Mouse (Mus musculus): ENCODE measurements around the gene Myh10. TPM values are rescaled to one million over a fixed set of nuclear protein-coding genes. Genes with fewer than 3 reads are reported as not detected.

The Myh10 gene
- total and polyA plus RNA-seq, 3 experiments: 17.9 to 25.9 (median 25.6) TPM

DNA sequence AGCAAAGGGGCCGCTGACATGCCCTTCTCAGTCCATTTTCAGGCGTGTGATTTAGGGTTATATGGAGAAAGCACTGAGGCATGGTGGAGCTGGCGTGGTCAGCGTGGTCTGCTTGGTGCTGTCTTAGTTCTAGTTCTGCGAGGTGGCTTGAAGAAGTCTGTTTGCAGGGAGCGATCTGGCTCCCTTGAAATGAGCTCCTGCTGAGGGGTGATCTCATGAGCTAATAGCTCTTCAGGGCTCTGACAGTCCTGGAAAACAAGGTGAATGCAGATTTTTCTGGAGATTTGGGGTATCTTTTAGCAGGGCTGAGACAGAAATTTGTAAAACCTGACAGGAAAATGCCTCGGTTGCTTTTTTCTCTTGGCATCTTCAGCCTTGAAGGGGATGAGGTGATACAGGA, 48.1 kb downstream of the Myh10 start:
- Histone ChIP-seq H3K27ac (no peak overlapping the region), H3K4me3 (no peak overlapping the region), H3K36me3 (ENCODE audit: control insufficient read depth, insufficient read depth, low read length) (no peaks in the 10 kb centered on the region), H3K4me1 (ENCODE audit: control insufficient read depth, insufficient read depth, low read length) (no peaks in the 10 kb centered on the region), H3K79me2 (replicated peaks; ENCODE audit: control insufficient read depth, insufficient read depth, low read length) (no peaks in the 10 kb centered on the region; the same call in 1 of the 2 replicates), H3K27me3 (ENCODE audit: control insufficient read depth, insufficient read depth, low read length) (no peaks in the 10 kb centered on the region), H3K9ac (ENCODE audit: low read depth, low read length) (no peak overlapping the region)
- DNase-seq: no peak
- WGBS: 91% methylated on average over 7 of the region's 7 CpGs
- intact Hi-C loops (cut with DNase I): no loop called here
- TF ChIP-seq CTCF (IDR thresholded peaks at IDR 0.05) (no peak), EP300 (IDR thresholded peaks at IDR 0.05; ENCODE audit: insufficient read depth, low read depth, low read length) (no peak), POLR2A (IDR thresholded peaks at IDR 0.05; ENCODE audit: insufficient read depth, low read depth, low read length) (no peak)

DNA sequence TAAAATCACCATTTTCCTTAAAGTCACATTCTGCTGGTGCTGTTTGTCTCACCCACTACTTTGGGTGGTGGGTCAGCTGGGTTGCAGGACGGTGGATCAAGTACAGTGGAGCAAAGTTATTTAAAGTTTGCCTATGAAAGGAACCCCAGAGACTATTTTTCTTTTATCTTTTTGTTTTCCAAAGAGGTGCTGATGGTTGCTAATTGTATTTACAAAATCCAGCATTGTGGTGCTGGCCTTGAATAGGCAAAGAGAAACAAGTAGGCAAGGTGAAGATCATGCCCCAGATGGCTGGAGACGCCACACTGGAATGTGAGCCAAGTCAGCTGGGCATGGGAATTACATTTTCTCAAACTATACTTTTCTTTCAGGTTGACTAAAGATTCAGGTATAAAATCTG, 51.3 kb downstream of the Myh10 start:
- Histone ChIP-seq H3K4me1 (ENCODE audit: control insufficient read depth, insufficient read depth, low read length) (no peaks in the 10 kb centered on the region; the same call in 1 of the 2 replicates), H3K79me2 (replicated peaks; ENCODE audit: control insufficient read depth, insufficient read depth, low read length) (no peaks in the 10 kb centered on the region; the same call in 1 of the 2 replicates), H3K27me3 (ENCODE audit: control insufficient read depth, insufficient read depth, low read length) (no peaks in the 10 kb centered on the region), H3K9ac (ENCODE audit: low read depth, low read length) (no peak overlapping the region), H3K36me3 (ENCODE audit: control insufficient read depth, insufficient read depth, low read length) (peaks cover 5% of the 10 kb centered on the region), H3K4me3 (no peak overlapping the region), H3K27ac (no peak overlapping the region)
- no peak for TF ChIP-seq CTCF (IDR thresholded peaks at IDR 0.05)
- WGBS: 95% methylated on average over 2 of the region's 2 CpGs
- no peak for DNase-seq
- intact Hi-C loops (cut with DNase I): no loop called here

DNA sequence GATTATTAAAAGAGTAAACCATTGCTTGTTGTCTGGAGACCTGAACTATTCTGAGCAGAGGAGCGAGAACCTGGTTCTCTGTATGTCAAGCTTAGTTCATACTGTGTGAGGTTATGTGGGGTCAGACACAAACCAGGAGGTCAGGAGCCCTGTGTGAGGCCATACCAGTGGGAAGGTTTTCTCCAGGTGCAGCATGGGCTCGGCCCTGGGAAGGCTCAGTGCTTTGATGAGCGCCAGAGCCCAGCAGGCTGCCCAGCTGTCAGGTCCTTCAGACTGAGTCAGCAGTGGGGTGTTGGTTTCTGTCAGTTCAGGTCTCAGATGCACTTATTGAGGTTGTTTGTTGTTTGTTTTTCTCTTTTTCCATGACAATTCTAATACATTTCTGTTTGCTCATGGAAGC, 52.8 kb downstream of the Myh10 start:
- no peaks in the 10 kb centered on the region; the same call in 1 of the 2 replicates for H3K4me1 ChIP-seq (ENCODE audit: control insufficient read depth, insufficient read depth, low read length)
- 89% methylated on average over 3 of the region's 3 CpGs for WGBS
- H3K36me3 ChIP-seq (ENCODE audit: control insufficient read depth, insufficient read depth, low read length): peaks cover 5% of the 10 kb centered on the region
- no peaks in the 10 kb centered on the region for H3K79me2 ChIP-seq (replicated peaks; ENCODE audit: control insufficient read depth, insufficient read depth, low read length)
- no peak for TF ChIP-seq POLR2A (IDR thresholded peaks at IDR 0.05; ENCODE audit: insufficient read depth, low read depth, low read length)
- TF ChIP-seq EP300 (IDR thresholded peaks at IDR 0.05; ENCODE audit: insufficient read depth, low read depth, low read length): no peak
- no peak for TF ChIP-seq CTCF (IDR thresholded peaks at IDR 0.05)
- no peaks in the 10 kb centered on the region for H3K27me3 ChIP-seq (ENCODE audit: control insufficient read depth, insufficient read depth, low read length)
- no peak for DNase-seq
- H3K9ac ChIP-seq (ENCODE audit: low read depth, low read length): no peak overlapping the region
- H3K27ac ChIP-seq: no peak overlapping the region
- intact Hi-C loops (cut with DNase I): no loop called here
- H3K4me3 ChIP-seq: no peak overlapping the region

DNA sequence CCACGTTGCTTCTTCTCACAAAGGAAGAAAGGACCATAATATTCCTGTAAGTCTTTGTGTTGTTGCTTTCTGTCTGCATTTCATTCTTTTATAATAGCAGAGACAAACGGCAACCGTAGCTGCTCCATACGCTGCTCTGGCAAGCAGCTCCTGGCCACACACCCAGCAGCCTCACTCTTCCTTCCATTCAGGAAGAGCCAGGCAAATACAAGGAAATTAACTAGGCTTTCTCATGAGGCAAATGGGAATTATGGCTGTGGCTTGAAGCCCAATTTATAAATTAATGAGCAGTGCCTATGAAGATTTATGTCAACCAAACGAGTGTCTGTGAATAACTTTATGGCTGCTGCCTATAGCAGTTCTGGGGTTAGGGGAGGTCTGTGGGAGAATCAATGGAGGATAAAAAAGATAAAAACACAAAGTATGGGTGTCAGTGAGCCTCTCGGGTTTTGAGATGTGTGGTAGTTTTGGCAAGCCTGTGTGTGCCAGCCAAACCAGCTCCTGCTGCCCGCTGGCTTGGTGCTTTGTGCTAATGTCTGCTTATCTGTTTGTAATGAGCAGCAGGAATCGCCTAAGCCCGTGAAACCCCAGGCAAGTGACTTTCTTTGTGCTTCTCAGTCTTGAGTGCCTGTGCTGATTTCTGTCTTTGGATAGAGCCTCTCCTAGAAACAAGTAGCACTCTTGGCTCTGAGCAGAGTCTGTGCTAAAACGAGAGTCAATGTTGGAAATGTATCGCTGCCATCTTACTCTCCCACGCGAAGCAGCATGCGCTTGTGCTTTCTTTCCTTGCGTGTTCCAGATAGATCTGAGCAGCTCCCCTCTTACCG, 54.2 kb downstream of the Myh10 start:
- Histone ChIP-seq H3K4me3 (no peak overlapping the region), H3K9ac (ENCODE audit: low read depth, low read length) (no peak overlapping the region), H3K4me1 (ENCODE audit: control insufficient read depth, insufficient read depth, low read length) (no peaks in the 10 kb centered on the region; the same call in 1 of the 2 replicates), H3K27me3 (ENCODE audit: control insufficient read depth, insufficient read depth, low read length) (no peaks in the 10 kb centered on the region), H3K79me2 (replicated peaks; ENCODE audit: control insufficient read depth, insufficient read depth, low read length) (no peaks in the 10 kb centered on the region), H3K36me3 (ENCODE audit: control insufficient read depth, insufficient read depth, low read length) (peaks cover 5% of the 10 kb centered on the region), H3K27ac (no peak overlapping the region)
- TF ChIP-seq EP300 (IDR thresholded peaks at IDR 0.05; ENCODE audit: insufficient read depth, low read depth, low read length): no peak
- 60% methylated on average over 16 of the region's 16 CpGs for WGBS
- intact Hi-C loops (cut with DNase I): no loop called here
- no peak for DNase-seq

DNA sequence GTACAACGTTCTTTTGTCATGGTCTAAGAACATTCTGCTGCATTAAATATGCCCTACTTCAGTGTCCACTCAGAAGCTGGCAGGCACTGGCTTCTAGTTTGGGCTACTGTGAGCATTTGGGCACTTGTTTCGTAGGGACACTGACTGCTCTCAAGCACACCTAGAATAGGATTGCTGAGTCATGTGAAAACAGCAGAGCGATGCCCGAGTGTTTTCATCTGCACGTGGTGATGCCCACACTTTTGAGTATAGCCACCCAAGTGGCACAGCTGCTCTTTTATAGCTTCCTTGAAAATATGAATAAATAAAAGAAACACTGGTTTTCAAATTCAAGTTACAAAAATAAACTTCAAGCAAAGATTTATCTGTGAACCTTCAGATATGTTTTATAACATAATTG, 56.8 kb downstream of the Myh10 start:
- TF ChIP-seq EP300 (IDR thresholded peaks at IDR 0.05; ENCODE audit: insufficient read depth, low read depth, low read length): no peak
- no peak for TF ChIP-seq POLR2A (IDR thresholded peaks at IDR 0.05; ENCODE audit: insufficient read depth, low read depth, low read length)
- TF ChIP-seq CTCF (IDR thresholded peaks at IDR 0.05): no peak
- Histone ChIP-seq H3K9ac (ENCODE audit: low read depth, low read length) (no peak overlapping the region), H3K27me3 (ENCODE audit: control insufficient read depth, insufficient read depth, low read length) (no peaks in the 10 kb centered on the region), H3K79me2 (replicated peaks; ENCODE audit: control insufficient read depth, insufficient read depth, low read length) (no peaks in the 10 kb centered on the region), H3K27ac (no peak overlapping the region), H3K4me1 (ENCODE audit: control insufficient read depth, insufficient read depth, low read length) (no peaks in the 10 kb centered on the region; the same call in 1 of the 2 replicates), H3K4me3 (no peak overlapping the region), H3K36me3 (ENCODE audit: control insufficient read depth, insufficient read depth, low read length) (peaks cover 5% of the 10 kb centered on the region)
- 63% methylated on average over 5 of the region's 5 CpGs for WGBS
- no peak for DNase-seq
- intact Hi-C loops (cut with DNase I): no loop called here

DNA sequence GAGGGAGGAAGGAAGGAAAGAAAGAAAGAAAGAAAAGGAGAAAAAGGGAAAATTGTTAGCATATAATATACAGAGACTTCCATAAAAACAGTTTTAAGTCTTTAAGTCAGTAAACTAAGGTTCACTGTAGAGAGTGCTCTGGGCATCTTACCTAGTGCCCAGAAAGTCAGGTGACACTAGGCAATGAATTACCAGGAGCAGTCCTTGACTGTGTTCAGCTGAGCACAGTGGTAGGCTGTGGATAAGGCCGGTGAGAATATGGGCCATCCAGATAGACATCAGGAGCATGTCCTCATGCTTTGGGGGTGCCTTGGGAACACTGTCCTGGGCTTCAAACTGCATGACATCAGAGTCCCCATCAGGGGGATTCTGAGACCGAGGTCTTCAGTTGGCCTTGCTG, 58.8 kb downstream of the Myh10 start:
- H3K9ac ChIP-seq (ENCODE audit: low read depth, low read length): no peak overlapping the region
- H3K27me3 ChIP-seq (ENCODE audit: control insufficient read depth, insufficient read depth, low read length): no peaks in the 10 kb centered on the region
- no peak overlapping the region for H3K4me3 ChIP-seq
- no peak overlapping the region for H3K27ac ChIP-seq
- 81% methylated on average over 2 of the region's 2 CpGs for WGBS
- H3K79me2 ChIP-seq (replicated peaks; ENCODE audit: control insufficient read depth, insufficient read depth, low read length): no peaks in the 10 kb centered on the region
- H3K4me1 ChIP-seq (ENCODE audit: control insufficient read depth, insufficient read depth, low read length): no peaks in the 10 kb centered on the region; the same call in 1 of the 2 replicates
- intact Hi-C loops (cut with DNase I): no loop called here
- TF ChIP-seq CTCF (IDR thresholded peaks at IDR 0.05) (no peak), POLR2A (IDR thresholded peaks at IDR 0.05; ENCODE audit: insufficient read depth, low read depth, low read length) (no peak), EP300 (IDR thresholded peaks at IDR 0.05; ENCODE audit: insufficient read depth, low read depth, low read length) (no peak)
- no peak for DNase-seq
- H3K36me3 ChIP-seq (ENCODE audit: control insufficient read depth, insufficient read depth, low read length): peaks cover 5% of the 10 kb centered on the region

Measured in heart, adult 2 months (tissue).